Mouse (Mus musculus) hindbrain, embryonic 13.5 days (tissue): ENCODE measurements around the gene Ttc39a. TPM values are rescaled to one million over a fixed set of nuclear protein-coding genes. Genes with fewer than 3 reads are reported as not detected.

ENCODE experiments used
- ATAC-seq: fragments of 200-750 bp; cut with Nextera tagmentation; 2 replicates; pipeline ENCODE4 v1.8.0; 2017; ENCODE audit warnings: moderate TSS enrichment; ENCODE audit not compliant: low FRiP score
- H3K27ac ChIP-seq: fragments of 300-500 bp; sonication (generic); 2 replicates; pipeline ENCODE4 v1.5.1; 2015; ENCODE audit warnings: inconsistent platforms, mild to moderate bottlenecking, moderate library complexity
- H3K27me3 ChIP-seq: fragments of 300-500 bp; sonication (generic); 2 replicates; pipeline ENCODE4 v1.6.1; 2015; ENCODE audit warnings: mild to moderate bottlenecking, inconsistent platforms
- H3K36me3 ChIP-seq: fragments of 300-500 bp; sonication (generic); 2 replicates; pipeline ENCODE4 v1.6.1; 2015; ENCODE audit warnings: mild to moderate bottlenecking, inconsistent platforms
- H3K4me1 ChIP-seq: fragments of 300-500 bp; sonication (generic); replicated peaks from 2 replicates; pipeline ENCODE4 v1.6.1; 2015; ENCODE audit warnings: inconsistent platforms
- H3K4me2 ChIP-seq: fragments of 300-500 bp; sonication (generic); 2 replicates; pipeline ENCODE4 v1.6.1; 2015; ENCODE audit warnings: inconsistent platforms, mild to moderate bottlenecking, moderate library complexity
- H3K4me3 ChIP-seq: fragments of 300-500 bp; sonication (generic); 2 replicates; pipeline ENCODE4 v1.5.1; 2015; ENCODE audit warnings: mild to moderate bottlenecking, inconsistent platforms
- H3K9ac ChIP-seq: fragments of 300-500 bp; sonication (generic); 2 replicates; pipeline ENCODE4 v1.6.1; 2015; ENCODE audit warnings: mild to moderate bottlenecking, inconsistent platforms
- H3K9me3 ChIP-seq: fragments of 300-500 bp; sonication (generic); 2 replicates; pipeline ENCODE4 v1.6.1; 2016; ENCODE audit warnings: inconsistent platforms
- WGBS: fragments of 180-500 bp; shearing (Covaris S2); methylation state at CpG from one replicate; pipeline ENCODE4 v1.1.7; 2015; 5-methylcytosine and 5-hydroxymethylcytosine counted together
- polyA plus RNA-seq: library from polyadenylated mRNA; unstranded; fragments of >200 nt; fragmentation: Nextera tagmentation; extraction: Ambion mirVana; gene quantifications from 2 replicates; pipeline ENCODE4 v1.2.1, GENCODE M21; 2015

Ttc39a gene
- polyA plus RNA-seq, 1 experiment from 2014 or later, result 0.99 TPM

- ATAC-seq, result no peak
- WGBS, result 94% methylated on average over 7 of the region's 7 CpGs
- Histone ChIP-seq H3K4me3 (no peak overlapping the region), H3K36me3 (peaks cover 7% of the 10 kb centered on the region; the same call in 1 of the 2 replicates), H3K4me1 (no peaks in the 10 kb centered on the region), H3K27me3 (no peaks in the 10 kb centered on the region), H3K27ac (no peak overlapping the region), H3K4me2 (no peak overlapping the region), H3K9me3 (no peaks in the 10 kb centered on the region), H3K9ac (no peak overlapping the region)
Measured at GRCm38 (mm10) chr4:109442126-109442525, 35.7 kb downstream of the Ttc39a start.

- no peaks in the 10 kb centered on the region for H3K9me3 ChIP-seq
- no peak overlapping the region for H3K27ac ChIP-seq
- 92% methylated on average over 4 of the region's 4 CpGs for WGBS
- ATAC-seq, result no peak
- H3K36me3 ChIP-seq, result peaks cover 7% of the 10 kb centered on the region; the same call in 1 of the 2 replicates
- no peak overlapping the region for H3K4me2 ChIP-seq
- H3K4me3 ChIP-seq, result no peak overlapping the region
- no peaks in the 10 kb centered on the region for H3K27me3 ChIP-seq
- no peaks in the 10 kb centered on the region for H3K4me1 ChIP-seq
- H3K9ac ChIP-seq, result no peak overlapping the region
Measured at GRCm38 (mm10) chr4:109442649-109443048, 36.2 kb downstream of the Ttc39a start.

- Histone ChIP-seq H3K4me1 (no peaks in the 10 kb centered on the region), H3K4me3 (no peak overlapping the region), H3K4me2 (no peak overlapping the region), H3K9me3 (no peaks in the 10 kb centered on the region), H3K9ac (no peak overlapping the region), H3K27me3 (no peaks in the 10 kb centered on the region), H3K27ac (no peak overlapping the region), H3K36me3 (peaks cover 7% of the 10 kb centered on the region; the same call in 1 of the 2 replicates)
- no peak for ATAC-seq
- 84% methylated on average over 6 of the region's 6 CpGs for WGBS
Measured at GRCm38 (mm10) chr4:109444471-109444870, 38.0 kb downstream of the Ttc39a start.

- 79% methylated on average over 2 of the region's 2 CpGs for WGBS
- Histone ChIP-seq H3K9ac (no peak overlapping the region), H3K27ac (no peak overlapping the region), H3K9me3 (no peaks in the 10 kb centered on the region), H3K27me3 (no peaks in the 10 kb centered on the region), H3K4me1 (no peaks in the 10 kb centered on the region), H3K36me3 (peaks cover 7% of the 10 kb centered on the region; the same call in 1 of the 2 replicates), H3K4me2 (no peak overlapping the region), H3K4me3 (no peak overlapping the region)
- ATAC-seq, result no peak
Measured at GRCm38 (mm10) chr4:109444951-109445350, 38.5 kb downstream of the Ttc39a start.

- 94% methylated on average over 2 of the region's 2 CpGs for WGBS
Measured at GRCm38 (mm10) chr4:109445397-109445796, 39.0 kb downstream of the Ttc39a start.

GRCm38 (mm10) chr4:109445956-109446355, 39.5 kb downstream of the Ttc39a start:
- H3K27me3 ChIP-seq, result no peaks in the 10 kb centered on the region
- H3K4me3 ChIP-seq, result no peak overlapping the region
- no peak overlapping the region for H3K4me2 ChIP-seq
- ATAC-seq, result no peak
- WGBS, result 85% methylated on average over 1 of the region's 1 CpGs
- H3K36me3 ChIP-seq, result peaks cover 11% of the 10 kb centered on the region; the same call in 1 of the 2 replicates
- H3K9me3 ChIP-seq, result no peaks in the 10 kb centered on the region
- H3K4me1 ChIP-seq, result no peaks in the 10 kb centered on the region
- no peak overlapping the region for H3K9ac ChIP-seq
- H3K27ac ChIP-seq, result no peak overlapping the region

More at GRCm38 (mm10) chr4:109445397-109445796, 39.0 kb downstream of the Ttc39a start:
- H3K36me3 ChIP-seq, result peaks cover 7% of the 10 kb centered on the region; the same call in 1 of the 2 replicates
- H3K4me1 ChIP-seq, result no peaks in the 10 kb centered on the region
- H3K9me3 ChIP-seq, result no peaks in the 10 kb centered on the region
- no peaks in the 10 kb centered on the region for H3K27me3 ChIP-seq
- H3K4me3 ChIP-seq, result no peak overlapping the region
- H3K27ac ChIP-seq, result no peak overlapping the region
- H3K9ac ChIP-seq, result no peak overlapping the region
- ATAC-seq, result no peak
- no peak overlapping the region for H3K4me2 ChIP-seq

GRCm38 (mm10) chr4:109448531-109448930, 42.1 kb downstream of the Ttc39a start:
- Histone ChIP-seq H3K4me2 (no peak overlapping the region), H3K4me1 (no peaks in the 10 kb centered on the region), H3K27me3 (no peaks in the 10 kb centered on the region), H3K9ac (no peak overlapping the region), H3K9me3 (no peaks in the 10 kb centered on the region), H3K4me3 (no peak overlapping the region), H3K36me3 (peaks cover 22% of the 10 kb centered on the region), H3K27ac (no peak overlapping the region)
- ATAC-seq, result no peak
- 94% methylated on average over 2 of the region's 2 CpGs for WGBS

- Histone ChIP-seq H3K36me3 (peaks cover 22% of the 10 kb centered on the region), H3K9ac (no peak overlapping the region), H3K9me3 (no peaks in the 10 kb centered on the region), H3K27ac (no peak overlapping the region), H3K4me1 (no peaks in the 10 kb centered on the region), H3K4me2 (no peak overlapping the region), H3K27me3 (no peaks in the 10 kb centered on the region), H3K4me3 (no peak overlapping the region)
- 91% methylated on average over 6 of the region's 6 CpGs for WGBS
- no peak for ATAC-seq
Measured at GRCm38 (mm10) chr4:109456821-109457220, 50.4 kb downstream of the Ttc39a start.

- no peaks in the 10 kb centered on the region for H3K27me3 ChIP-seq
- no peaks in the 10 kb centered on the region for H3K9me3 ChIP-seq
- no peak overlapping the region for H3K4me2 ChIP-seq
- peaks cover 4% of the 10 kb centered on the region; the same call in 1 of the 2 replicates for H3K36me3 ChIP-seq
- 79% methylated on average over 3 of the region's 3 CpGs for WGBS
- H3K27ac ChIP-seq, result no peak overlapping the region
- no peak overlapping the region for H3K4me3 ChIP-seq
- H3K4me1 ChIP-seq, result no peaks in the 10 kb centered on the region
- ATAC-seq, result no peak
- no peak overlapping the region for H3K9ac ChIP-seq
Measured at GRCm38 (mm10) chr4:109460421-109461179, 54.2 kb downstream of the Ttc39a start.

GRCm38 (mm10) chr4:109463892-109464291, 57.5 kb downstream of the Ttc39a start:
- Histone ChIP-seq H3K4me2 (no peak overlapping the region), H3K9me3 (no peaks in the 10 kb centered on the region), H3K27me3 (no peaks in the 10 kb centered on the region), H3K36me3 (no peaks in the 10 kb centered on the region), H3K27ac (no peak overlapping the region), H3K9ac (no peak overlapping the region), H3K4me1 (no peaks in the 10 kb centered on the region), H3K4me3 (no peak overlapping the region)
- no peak for ATAC-seq

GRCm38 (mm10) chr4:109467687-109468086, 61.3 kb downstream of the Ttc39a start:
- H3K4me3 ChIP-seq, result no peak overlapping the region
- no peak overlapping the region for H3K27ac ChIP-seq
- H3K9me3 ChIP-seq, result no peaks in the 10 kb centered on the region
- H3K4me1 ChIP-seq, result peaks cover 10% of the 10 kb centered on the region
- ATAC-seq, result no peak
- H3K36me3 ChIP-seq, result 0 out of 2 replicates have a peak, but pooled peaks cover 6% of the 10 kb centered on the region
- no peak overlapping the region for H3K4me2 ChIP-seq
- no peaks in the 10 kb centered on the region for H3K27me3 ChIP-seq
- no peak overlapping the region for H3K9ac ChIP-seq

GRCm38 (mm10) chr4:109471606-109472005, 65.2 kb downstream of the Ttc39a start:
- Histone ChIP-seq H3K4me3 (no peak overlapping the region), H3K36me3 (peaks cover 10% of the 10 kb centered on the region; the same call in 1 of the 2 replicates), H3K9ac (no peak overlapping the region), H3K27ac (no peak overlapping the region), H3K4me2 (no peak overlapping the region), H3K4me1 (peaks cover 25% of the 10 kb centered on the region), H3K27me3 (no peaks in the 10 kb centered on the region), H3K9me3 (no peaks in the 10 kb centered on the region)
- no peak for ATAC-seq

GRCm38 (mm10) chr4:109472566-109472965, 66.1 kb downstream of the Ttc39a start:
- H3K4me2 ChIP-seq, result no peak overlapping the region
- H3K4me1 ChIP-seq, result peaks cover 25% of the 10 kb centered on the region
- H3K27ac ChIP-seq, result no peak overlapping the region
- H3K36me3 ChIP-seq, result peaks cover 10% of the 10 kb centered on the region; the same call in 1 of the 2 replicates
- WGBS, result 91% methylated on average over 3 of the region's 3 CpGs
- H3K27me3 ChIP-seq, result no peaks in the 10 kb centered on the region
- no peak for ATAC-seq
- H3K9me3 ChIP-seq, result no peaks in the 10 kb centered on the region
- no peak overlapping the region for H3K4me3 ChIP-seq
- H3K9ac ChIP-seq, result no peak overlapping the region
